Mouse (Mus musculus) adrenal gland, postnatal 36 days (tissue): ENCODE data around the gene Tfcp2. TPM values are rescaled to one million over a fixed set of nuclear protein-coding genes. Genes with fewer than 3 reads are reported as not detected.
A peak's percentile ranks its signal among the peaks of the same experiment; 100 is the strongest.
"Not testable (repeated sequence)": the region's sequence is repeated elsewhere in the genome, so short reads cannot be mapped to it uniquely, and the experiment has no call there.

Experiments used
- DNase-seq, 2 experiments: peaks; one replicate each; pipeline ENCODE4 v3.0.0; 2021; ENCODE audit warnings: mixed read lengths in 1 of 2
- total RNA-seq, 2 experiments: library from RNA; stranded (reverse); gene quantifications; 2 replicates each; pipeline ENCODE4 v1.2.3; 2021

The Tfcp2 gene
- total RNA-seq, 2 experiments from 2014 or later: 17.6 to 20.0 TPM

GRCm38 (mm10) chr15:100557705-100558433 is 6.1 kb upstream of the Tfcp2 start:
- DNase-seq: no peak

GRCm38 (mm10) chr15:100556378-100556777 is 4.6 kb upstream of the Tfcp2 start:
- peak; percentile 49 to 56 for DNase-seq

- peak; percentile 54 to 70 for DNase-seq
These were observed 4.2 kb upstream of the Tfcp2 start for GRCm38 (mm10) chr15:100555965-100556364.

DNA sequence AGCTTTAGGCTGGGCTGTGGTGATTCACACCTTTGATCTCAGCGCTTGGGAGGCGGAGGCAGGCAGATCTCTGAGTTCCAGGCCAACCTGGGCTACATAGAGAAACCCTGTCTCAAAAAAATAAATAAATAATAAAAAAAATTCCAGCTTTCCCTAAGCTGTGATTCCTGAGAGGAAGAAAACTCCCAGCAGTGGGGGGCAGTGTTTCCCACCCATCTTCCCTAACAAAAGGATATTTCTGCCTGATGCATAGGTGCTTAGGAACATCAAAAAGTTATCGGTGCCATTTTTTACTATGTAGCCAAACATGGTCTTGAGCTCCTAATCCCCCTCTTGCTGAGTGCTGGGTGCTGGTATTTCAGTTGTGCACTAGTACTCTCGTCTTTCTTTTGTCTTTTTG is 1.5 kb downstream of the Tfcp2 start:
- peak in 1 of 2 experiments; percentile 18 for DNase-seq

DNA sequence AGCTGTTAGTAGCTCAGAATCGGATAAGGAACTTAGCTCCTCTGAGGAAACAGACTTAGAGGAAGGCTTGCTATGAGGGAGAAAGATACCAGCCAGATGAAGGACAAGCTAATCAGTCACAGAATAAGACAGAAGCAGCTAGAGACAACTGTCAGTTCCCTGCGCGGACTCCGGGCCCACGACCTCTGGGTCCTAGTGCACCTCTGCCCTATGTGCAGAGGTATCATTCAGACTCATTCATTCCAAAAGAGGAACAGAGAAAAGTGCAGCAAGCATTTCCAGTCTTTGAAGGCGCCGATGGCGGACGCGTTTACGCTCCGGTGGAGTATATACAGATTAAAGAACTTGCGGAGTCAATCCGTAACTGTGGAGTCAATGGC is 8.2 kb downstream of the Tfcp2 start:
- not testable (repeated sequence) for DNase-seq

DNA sequence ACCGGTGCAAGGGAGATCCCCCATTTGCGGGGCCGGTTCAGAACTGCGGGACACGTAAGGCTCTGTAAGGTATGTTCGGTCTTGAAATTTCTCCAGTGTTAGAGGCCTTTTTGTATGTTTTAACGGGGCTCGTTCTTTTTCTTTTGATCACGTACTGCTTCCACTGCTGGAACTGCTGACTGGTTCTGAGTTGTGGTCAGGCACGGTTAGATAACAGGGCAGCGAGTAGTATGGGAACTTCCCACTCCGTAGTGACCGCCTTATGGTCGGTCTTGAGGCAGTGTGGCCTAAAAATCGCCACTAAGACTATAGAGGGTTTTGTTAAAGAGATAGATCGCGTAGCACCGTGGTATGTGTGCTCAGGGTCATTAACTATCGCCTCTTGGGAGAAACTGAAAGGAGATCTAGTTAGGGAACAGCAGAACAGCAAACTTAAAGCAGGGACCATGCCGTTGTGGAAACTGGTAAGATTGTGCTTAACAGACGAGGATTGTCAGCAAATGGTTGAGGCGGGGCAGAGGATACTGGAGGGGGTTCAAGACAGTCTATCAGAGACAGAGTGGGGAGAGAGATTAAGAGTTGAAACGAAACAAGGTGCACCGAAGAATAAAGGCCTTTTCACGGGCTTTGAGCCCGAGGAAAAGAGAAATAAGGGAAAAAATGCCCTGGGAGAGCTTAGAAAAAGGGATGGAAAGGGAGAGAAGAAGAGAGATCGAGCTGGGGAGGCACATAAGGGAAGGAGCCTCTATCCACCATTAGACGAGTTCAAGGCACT is 8.7 kb downstream of the Tfcp2 start:
- DNase-seq: not testable (repeated sequence)

- DNase-seq: no peak
These were observed 10.4 kb downstream of the Tfcp2 start for GRCm38 (mm10) chr15:100541426-100541825.

DNA sequence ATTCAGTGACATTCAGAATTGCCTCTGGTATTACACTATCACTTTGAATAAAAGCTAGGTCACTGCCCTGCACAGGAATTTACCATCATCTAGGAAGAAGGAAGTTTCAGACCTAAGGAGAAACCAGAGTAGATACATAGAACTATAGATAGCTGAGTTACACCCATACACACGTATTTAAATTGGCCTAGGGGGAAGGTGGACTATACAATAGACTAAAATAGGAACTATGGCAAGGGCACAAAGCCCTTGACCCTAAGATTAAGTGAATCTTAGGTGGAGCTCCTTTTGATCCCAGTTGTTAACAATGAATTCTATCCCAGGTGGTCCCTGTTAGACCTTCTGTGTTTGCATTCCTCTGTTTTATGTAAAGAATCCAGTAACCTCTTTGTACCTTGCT is 10.8 kb downstream of the Tfcp2 start:
- not testable (repeated sequence) for DNase-seq

DNA sequence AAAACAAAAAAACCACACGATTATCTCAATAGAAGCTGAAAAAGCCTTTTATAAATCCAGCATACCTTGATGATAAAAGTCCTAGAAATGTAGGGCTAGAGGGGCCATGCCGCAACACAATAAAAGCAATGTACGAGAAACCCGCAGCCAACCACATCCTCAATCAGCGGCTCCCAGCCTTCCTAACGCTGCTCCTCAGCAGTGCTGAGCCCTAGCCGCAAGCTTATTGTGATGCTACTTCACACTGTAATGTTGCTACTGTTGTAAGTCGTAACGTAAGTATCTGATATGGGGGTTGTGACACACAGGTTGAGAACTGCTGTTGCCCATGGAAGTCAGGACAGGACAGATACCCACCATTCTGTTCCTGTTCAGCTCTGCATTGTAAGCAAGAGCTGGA is 12.4 kb downstream of the Tfcp2 start:
- no peak for DNase-seq

GRCm38 (mm10) chr15:100537913-100538312 is 13.9 kb downstream of the Tfcp2 start:
- DNase-seq: peak in 1 of 2 experiments; percentile 50

GRCm38 (mm10) chr15:100527900-100528299 is 23.9 kb downstream of the Tfcp2 start:
- DNase-seq: no peak

GRCm38 (mm10) chr15:100525405-100525804 is 26.4 kb downstream of the Tfcp2 start:
- no peak for DNase-seq

DNA sequence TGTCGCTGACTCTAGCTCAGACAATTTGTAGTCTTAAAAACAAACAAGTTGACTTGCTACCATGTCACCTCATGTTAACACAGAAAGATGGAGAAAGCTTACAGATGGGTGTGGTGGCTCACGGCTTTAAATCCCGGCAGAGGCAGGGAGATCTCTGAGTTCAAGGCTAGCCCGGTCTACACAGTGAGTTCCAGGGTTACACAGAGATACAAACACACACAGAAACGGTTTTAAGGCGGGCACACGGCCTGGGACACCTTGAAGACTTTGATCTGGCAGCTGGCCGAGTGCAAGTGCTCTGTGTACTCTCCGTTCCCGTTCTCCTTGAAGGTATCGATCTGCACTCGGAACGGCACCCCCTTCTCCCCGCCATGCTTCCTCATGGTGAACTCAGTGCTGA is 31.5 kb downstream of the Tfcp2 start:
- DNase-seq: no peak

GRCm38 (mm10) chr15:100515121-100515520 is 36.7 kb downstream of the Tfcp2 start:
- no peak for DNase-seq

DNA sequence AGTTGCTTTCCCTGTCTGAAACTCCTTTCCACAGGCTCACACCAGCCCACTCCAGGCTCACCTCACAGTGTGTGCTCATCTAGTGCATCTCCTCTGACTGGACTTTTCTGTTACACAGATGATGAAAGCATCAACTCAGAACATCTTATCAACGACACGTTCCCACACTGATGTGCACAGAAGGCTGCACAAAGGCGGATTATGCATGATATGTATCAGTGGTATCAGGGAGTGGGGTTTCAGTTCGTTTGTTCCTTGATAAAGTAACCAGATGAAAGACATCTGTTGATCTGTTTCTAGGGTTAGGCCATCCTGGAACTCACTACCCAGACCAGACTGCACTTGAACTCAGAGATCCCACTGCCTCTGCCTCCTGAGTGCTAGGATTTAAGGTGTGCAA is 38.4 kb downstream of the Tfcp2 start:
- no peak for DNase-seq

DNA sequence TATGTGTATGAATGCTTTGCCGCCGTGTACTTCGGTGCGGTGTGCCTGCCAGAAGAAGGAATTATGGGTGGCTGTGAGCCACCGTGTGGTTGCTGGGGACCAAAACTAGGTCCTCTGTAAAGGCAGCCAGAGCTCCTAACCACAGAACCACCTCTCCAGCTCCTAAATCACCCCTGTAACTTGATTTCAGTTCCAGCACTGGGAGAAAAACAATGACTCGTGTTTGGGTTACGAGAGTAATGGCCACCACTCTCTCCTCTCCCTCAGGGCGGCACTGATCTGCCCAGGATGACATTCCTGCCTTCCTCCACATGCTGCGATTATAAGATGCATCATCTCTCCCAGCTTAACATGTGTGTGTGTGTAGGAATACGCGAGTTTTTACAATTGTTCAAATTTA is 41.7 kb downstream of the Tfcp2 start:
- no peak for DNase-seq

- DNase-seq: no peak
These were observed 43.2 kb downstream of the Tfcp2 start for GRCm38 (mm10) chr15:100508454-100509167.

GRCm38 (mm10) chr15:100499506-100499905 is 52.3 kb downstream of the Tfcp2 start:
- not testable (repeated sequence) for DNase-seq

GRCm38 (mm10) chr15:100495102-100495501 is 56.7 kb downstream of the Tfcp2 start, which contains the start of gene Csrnp2:
TSS of gene Csrnp2 (minus strand) at chr15:100495488.
- peak; percentile 93 to 95 for DNase-seq

DNA sequence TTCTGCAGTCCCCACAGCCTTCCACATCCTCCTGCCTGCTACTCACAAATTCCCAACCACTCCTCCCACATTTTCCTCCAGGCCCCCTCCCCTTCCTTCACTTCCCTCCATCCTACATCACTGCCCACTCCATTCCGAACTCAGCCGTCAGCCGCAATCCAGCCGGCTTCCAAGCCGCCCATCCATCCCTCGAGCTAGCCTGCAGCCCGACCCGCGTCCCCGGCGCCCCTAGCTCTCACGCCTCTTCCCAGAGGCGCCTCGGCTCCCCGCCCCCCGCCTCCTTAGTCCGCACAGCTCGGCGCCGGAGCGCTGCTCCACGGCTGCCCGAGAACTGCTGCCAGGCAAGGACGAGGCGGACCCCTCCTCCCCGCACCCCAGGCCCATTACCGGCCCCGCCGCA is 57.2 kb downstream of the Tfcp2 start:
- peak; percentile 44 to 66 for DNase-seq

DNA sequence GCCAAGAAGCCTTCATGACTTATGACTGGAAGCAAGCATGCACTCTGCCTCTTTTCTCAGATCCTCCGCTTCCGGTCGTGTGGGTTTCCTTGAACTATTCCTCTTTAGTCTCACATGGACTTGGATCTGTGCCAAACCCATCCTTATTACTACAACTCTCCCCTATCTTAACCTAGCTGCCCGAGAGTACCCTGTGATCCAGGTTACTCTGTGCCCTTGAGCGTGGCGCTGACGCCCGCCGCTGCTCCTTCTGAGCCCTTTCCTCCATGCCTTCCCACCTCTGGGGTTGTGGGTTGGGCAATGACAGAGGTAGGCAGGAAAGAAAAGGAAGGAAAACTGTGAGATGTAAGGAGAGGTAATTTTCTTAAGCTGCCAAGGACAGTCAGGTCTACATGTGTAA is 59.8 kb downstream of the Tfcp2 start:
- no peak for DNase-seq

DNA sequence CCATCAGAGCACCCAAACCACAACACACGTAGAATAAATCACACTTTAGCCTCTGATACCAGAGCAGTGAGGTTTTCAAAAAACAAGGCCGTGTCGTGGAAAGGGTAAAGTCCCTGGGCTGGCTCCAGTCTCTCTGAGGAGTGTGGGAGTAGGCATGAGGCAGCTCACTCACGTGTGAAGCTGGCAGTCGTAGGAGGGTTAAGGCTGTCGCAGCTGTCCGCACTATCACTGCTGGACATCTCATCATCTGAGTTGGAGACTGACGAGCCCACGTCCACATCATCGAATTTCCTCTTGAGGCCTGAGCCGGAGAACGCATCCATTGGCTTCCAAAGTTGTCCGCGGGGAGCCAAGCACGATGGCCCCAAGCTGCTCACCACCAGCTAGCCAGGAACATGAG is 62.5 kb downstream of the Tfcp2 start:
- DNase-seq: no peak

DNA sequence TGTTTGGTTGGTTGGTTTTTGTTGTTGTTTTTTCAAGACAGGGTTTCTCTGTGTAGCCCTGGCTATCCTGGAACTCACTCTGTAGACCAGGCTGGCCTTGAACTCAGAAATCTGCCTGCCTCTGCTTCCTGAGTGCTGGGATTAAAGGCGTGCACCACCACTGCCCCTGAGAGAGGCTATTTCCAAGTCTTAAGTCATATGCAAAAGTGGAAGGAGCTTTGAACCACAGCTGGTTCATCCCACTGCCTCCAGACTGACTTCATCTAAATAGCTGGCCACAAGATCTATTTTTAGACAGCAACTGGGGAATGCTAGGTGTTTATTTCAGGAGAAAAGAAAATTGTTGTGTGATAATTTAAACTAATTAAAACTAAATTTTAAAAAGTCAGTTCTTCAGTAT is 63.5 kb downstream of the Tfcp2 start:
- not testable (repeated sequence) for DNase-seq
